Mouse (Mus musculus) CH12F3 (cell line): Measurements from ENCODE around the gene Sec24d.
"Not testable (repeated sequence)": the region's sequence is repeated elsewhere in the genome, so short reads cannot be mapped to it uniquely, and the experiment has no call there.

Source experiments
- in situ Hi-C: fragments of 300-500 bp; cut with MboI; formaldehyde crosslinking; loops from 2 replicates; pipeline ENCODE4 v1.14.3; 2020; ENCODE audit warnings: low sequenced_read_pairs

The Sec24d gene

DNA sequence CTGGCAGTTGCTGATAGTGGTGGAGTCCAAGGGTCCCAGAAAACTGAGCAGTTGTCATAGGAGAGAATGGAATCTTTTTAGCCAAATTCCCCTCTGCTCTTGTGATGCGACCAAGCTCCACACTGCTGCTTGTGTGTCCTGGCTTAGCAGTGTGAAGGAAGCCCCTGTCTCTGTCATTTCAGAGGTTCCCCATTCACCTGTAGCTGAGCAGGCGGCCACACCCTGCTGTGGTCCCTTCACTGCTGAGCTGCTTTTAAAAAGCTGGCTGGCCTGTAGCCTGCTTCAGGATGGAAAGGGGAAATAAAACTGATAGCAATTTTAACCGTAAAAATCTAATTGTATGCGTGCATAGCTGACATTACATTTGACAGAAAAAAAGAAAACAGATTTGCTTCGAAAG is 69.7 kb downstream of the Sec24d start:
- in situ Hi-C loops = no loop called here

DNA sequence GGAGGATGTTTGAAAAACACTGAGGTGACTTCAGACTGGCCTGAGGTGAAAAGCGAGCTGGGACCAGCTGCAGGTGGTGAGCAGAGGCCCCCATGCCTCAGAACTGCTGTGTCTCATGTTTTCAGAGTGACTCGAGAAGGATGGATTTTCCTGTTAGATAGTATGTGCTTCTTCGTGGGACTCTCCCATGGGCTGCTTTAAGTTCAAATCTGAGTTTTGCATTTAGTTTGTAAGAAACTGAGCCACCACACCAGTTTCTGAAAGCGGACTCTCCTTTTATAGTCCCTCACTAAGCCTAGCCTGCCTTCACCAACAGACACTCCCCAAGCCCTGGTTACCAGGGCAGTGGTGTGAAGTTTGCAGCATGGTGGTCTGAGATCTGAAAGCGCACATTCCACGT is 70.6 kb downstream of the Sec24d start:
- in situ Hi-C loops = no loop called here

DNA sequence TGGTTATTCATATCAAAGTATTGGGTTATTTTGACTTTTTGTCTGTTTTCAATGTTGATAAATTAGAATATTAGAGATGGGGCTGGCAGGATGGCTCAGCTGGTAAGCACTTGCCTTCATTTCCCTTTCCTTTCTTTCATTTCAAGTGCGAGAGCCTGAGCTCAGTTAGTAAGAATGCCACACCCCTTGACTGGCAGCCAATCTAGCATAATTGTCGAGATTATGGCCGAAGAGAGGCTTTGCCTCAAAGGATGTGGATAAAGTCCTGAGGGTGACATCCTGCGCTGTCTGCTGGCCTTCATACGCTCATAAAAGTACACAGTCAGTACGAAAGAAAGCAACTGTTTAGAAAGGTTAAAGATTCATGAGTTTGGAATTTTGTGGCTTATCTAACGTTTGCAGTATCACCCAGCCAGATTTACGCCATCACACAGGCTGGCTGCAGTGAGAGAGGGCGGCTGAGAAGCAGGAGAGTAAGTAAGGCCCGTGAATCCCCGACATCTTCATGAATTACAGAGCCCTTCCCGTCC is 71.5 kb downstream of the Sec24d start:
- in situ Hi-C loops = no loop called here

DNA sequence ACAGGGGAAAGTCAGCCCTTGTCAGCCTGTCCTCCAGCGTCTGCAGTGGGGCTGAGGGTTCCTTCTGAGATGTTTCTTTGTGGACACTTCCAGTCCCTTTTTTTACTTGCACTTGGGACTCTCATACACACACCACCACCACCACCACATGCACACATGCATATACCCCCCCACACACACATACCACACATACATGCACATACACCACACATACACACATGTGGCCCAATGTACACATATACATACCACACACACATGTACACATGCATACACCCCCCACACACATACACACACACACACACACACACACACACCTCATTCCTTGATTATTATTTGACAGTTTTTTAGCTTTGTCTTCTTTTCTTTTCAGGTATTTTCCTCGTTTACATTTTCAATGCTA is 73.8 kb downstream of the Sec24d start:
- in situ Hi-C loops = no loop called here

DNA sequence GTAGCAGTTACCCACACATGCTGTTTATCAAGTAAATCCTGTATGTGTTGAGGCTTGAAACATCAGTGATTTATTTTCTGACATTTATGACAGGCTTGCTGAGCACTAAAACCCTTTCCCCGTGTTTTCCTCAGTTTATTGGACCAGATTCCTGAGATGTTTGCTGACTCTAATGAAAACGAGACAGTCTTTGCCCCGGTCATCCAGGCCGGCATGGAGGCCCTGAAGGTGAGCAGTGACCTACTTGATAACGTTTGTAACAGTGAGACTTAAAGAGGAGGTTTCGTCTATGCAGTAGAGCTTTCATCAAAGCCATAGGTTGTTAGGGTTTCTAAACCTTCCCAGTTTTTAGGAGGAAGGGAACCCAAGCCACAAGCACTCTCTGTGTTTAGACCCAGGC is 76.4 kb downstream of the Sec24d start:
- in situ Hi-C loops = no loop called here

DNA sequence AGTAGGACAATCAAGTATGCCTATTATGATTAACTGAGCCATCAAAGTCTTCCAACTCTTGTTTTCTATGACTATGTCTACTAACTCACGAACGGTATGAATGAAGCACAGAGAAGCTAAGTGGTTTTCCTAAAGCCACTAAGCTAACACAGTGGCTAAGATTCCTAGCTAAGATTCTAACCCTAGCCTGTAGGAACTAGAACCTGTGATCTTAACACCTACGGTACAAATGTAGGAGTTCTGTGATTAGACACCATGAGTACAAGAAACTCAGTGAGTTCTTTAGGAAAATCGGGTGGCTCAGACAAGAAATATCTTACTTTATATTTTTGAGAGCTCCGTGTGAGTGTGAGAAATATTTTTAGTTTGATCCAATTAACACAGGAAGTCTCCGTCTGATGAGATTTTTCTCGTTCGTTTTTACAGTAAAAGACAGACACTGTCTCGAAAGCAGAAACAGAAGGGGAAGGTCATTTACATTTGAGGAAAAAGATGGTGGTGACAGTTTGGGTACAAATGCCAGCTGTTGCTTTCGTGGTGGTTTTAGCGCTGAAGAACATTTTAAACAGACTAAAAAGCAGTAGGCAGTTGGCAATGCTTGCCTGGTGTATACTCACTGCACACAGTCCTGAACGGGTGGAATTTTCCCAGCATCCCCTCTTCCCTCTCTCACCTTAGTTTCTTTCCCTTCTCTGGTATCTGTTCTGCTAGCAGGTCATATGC is 81.0 kb downstream of the Sec24d start:
- in situ Hi-C loops = no loop called here

DNA sequence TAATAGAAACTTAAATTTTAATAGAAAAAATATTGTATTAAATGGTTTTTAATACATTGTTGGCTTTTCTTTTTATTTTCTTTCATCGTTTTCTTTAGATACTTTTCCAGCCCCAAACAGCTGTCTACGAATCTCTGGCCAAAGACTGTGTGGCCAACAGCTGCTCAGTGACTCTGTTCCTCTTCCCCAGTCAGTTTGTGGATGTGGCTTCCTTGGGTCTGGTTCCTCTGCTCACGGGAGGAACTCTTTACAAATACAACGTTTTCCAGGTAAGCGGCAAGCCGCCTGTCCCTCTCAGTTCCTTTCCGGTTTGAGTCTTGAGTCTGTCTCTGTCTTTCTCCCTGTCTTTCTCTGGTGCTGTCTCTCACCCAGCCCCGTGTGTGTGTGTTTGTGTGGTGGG is 83.3 kb downstream of the Sec24d start:
- in situ Hi-C loops = no loop called here

DNA sequence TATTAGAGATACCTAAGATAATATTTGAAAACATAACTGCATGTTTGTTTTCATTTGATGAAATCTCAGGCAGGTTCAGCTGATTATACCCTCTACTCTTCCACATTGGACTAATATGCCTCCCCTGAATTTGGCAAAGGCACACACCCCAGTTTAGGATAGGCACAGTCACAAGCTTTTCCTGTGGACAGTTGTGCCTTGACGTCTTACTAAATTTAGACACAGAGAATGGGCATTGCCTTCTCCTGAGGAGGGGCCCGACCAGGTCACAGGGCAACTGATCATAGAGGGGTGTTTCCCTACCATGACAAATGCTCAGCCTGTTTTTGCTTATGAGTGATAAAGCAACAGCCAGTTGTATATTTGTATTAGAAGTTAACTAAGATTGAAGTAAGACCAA is 84.3 kb downstream of the Sec24d start:
- in situ Hi-C loops = no loop called here

DNA sequence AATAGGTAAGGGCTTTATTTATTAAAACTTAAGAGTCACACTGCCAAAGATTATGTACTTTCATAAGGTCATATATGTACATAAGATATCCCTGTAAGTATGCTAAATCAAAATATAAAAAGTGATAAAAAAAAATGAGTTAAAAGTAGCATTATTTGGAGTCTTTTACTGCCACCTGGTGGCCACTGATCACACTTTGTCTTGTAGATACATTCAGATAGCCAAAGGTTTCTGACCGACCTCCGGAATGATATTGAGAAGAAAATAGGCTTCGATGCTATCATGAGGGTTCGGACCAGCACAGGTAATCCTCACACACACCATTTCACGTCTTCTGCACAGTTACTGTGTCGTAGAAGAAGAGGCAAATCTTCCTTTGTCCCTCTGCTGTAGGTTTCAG is 85.9 kb downstream of the Sec24d start:
- in situ Hi-C loops = no loop called here

DNA sequence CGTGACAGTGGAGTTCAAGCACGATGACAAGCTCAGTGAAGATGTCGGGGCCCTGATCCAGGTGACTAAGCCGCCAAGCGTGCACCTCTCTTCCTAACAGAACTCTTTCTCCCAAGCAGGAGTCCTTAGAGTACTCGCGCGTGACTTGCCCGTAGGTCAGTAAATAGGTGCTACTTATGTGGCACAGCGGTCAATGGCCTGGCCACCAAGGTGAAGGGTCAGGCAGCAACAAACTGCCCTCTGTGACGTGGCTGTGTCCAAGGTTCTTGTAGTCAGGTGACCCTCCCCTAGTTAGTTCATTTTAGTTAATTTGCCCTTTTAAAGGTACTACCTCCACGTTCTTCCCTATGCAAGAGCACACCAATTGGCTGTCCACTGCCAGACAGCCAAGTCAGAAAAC is 86.4 kb downstream of the Sec24d start:
- in situ Hi-C loops = no loop called here

DNA sequence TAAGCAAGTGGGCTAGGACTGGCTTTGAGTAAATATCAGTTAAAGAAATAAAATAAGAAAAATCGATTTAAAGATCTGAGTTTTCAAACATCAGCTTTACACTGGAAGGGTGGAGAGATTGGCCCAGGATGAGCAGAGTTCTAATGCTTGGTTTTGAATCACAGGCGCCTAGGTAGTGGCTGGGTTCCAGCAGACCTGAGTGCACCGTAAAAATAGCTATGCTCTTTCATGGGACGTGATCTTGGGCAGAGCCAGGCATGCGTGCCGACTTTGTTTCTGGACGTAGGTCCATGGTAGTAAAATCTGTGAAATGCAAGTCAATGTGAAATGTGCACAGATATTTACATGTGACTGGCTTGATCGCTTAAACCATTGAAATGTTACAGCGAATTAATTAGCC is 87.1 kb downstream of the Sec24d start:
- in situ Hi-C loops = no loop called here

DNA sequence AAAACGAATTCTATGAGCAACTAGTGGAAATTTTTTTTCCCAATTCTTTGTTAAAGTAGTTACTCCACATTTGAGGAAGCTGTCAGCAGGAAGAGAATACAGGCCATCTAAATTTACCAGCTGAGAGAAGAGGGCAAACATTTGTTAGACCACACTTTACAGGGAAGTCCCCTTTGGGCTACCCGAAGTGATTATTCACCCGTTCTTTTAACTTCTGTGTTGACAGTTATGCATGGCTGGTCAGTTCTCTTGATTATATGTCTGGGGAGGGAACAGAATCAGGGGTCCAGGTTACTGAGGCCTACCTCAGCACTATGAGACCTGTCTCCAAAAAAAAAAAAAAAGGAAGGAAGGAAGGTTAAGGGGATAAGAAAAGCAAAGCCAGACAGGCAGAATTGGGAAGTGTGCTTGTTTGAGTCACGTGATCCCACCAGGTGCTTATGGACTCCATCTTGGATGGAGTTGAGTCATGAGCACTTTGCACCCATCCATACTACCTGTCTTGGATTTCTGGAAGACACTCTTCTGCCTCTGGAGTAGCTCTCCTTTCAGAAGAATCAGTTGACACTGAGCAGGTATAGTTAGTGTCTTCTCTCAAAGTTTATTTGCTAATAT is 89.2 kb downstream of the Sec24d start:
- in situ Hi-C loops = no loop called here

DNA sequence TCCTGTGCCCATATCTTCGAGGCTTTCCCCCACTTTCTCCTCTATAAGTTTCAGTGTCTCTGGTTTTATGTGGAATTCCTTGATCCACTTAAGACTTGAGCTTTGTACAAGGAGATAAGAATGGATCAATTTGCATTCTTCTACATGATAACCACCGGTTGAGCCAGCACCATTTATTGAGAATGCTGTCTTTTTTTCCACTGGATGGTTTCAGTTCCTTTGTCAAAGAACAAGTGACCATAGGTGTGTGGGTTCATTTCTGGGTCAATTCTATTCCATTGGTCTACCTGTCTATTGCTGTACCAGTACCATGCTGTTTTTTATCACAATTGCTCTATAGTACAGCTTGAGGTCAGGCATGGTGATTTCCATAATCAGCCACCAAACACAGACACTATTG is 99.6 kb downstream of the Sec24d start:
- in situ Hi-C loops = not testable (repeated sequence)

DNA sequence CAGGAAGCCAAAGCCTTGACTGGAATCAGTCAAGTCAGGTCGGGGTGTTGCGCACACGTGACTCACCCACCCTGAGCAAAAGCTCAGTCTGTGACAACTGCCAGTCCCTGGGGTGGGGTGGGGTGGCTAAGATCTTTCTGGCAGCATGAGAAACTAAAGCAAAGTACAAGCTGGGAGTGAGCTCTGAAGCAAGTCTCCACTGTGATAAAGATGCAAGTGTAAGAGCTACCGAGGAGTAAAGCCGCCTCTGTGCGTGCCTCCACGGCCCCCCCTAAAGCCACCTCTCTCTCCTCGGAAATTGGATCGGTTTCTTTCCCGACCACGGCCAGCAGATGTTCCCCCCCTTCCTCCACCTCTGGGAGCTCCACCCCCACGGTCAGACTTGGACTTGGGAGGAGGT is 101.9 kb downstream of the Sec24d start:
- in situ Hi-C loops = no loop called here

DNA sequence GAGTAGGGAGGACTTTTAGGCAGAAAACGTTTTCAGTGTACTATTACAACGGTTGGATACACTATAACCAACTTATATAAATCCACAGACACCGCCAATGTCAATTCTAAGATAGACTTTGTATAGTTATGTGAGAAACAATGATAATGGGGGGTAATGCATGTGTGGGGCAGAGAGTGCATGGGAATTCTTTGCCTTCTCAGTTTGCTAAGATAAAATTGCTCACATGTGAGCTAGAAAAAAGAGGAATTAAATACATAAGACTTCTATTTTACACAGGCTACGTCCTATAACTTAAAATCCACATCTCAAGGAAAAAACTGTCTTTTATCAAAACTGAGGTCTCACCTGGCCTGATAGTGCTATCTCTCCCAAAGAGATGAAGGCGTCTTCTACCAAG is 103.7 kb downstream of the Sec24d start:
- in situ Hi-C loops = no loop called here

DNA sequence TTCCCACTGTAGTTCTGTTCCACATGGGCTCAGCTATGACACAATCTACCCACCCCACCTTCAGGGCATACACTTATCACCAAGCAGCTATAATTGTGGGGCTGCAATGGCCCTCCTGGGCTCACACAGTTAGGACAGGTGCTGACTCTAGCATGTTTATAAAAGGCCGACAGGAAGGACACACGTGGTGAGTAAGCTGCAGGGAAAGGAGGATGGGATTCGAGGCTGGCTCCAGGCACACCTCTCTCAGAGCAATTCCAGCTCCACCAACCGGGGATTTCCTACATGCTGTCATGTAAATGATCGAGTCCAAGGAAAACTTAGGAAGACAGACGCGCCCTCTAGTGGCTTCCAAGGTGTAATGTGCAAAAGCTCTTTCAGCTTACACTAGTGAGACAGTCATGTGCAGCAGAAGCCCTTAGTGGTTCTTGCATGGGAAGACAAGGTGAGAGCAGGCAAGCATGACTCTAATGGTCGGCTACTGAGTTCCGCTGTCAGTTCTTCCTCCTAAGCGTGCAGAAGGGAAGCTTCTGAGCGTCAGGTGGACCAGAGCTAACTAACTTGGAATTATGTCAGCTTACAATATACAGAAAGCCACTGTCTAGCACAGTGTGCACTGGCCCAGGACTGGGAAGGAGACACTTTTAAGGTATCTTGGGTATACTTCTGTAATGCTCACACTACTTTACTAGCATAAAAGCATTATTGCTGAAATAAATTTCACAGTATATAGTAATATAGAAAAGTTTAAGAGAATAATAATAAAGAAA is 104.7 kb downstream of the Sec24d start:
- in situ Hi-C loops = no loop called here

DNA sequence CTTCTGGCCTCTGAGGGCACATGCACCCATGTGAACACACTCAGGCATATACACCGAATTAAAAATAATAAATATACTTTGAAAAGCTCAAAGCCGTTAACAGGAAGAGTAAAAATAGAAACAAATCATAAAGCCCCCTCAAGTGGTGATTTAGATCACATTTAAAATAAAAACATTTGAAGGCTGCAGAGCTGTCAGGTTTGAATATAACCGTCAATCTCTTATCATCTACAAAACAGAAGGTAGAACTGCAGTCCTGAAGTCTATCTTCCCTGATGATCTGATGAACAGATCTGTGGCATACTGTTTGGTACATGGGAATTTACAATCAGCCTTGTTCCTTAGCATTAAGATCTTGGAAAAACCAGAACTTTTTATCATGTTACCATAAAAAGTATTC is 109.3 kb downstream of the Sec24d start:
- in situ Hi-C loops = no loop called here

DNA sequence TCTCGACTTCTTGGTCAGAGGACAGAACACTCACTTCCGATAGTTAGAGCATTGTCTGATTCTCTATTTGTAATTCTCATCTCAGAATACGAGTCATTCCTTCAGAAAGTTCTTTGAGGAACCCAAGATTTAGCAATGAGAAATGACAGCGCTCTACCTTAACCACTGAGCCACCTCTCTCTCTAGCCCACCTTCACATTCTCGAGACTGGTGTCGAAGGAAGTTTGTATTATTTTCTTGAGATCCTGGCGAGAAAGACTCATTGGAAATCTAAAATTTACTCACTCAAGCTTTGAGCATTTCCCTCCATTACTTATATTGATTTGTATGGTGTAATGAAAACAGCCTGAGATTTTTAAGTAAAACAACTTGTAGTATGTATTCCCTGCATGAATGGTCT is 117.2 kb downstream of the Sec24d start:
- in situ Hi-C loops = no loop called here

DNA sequence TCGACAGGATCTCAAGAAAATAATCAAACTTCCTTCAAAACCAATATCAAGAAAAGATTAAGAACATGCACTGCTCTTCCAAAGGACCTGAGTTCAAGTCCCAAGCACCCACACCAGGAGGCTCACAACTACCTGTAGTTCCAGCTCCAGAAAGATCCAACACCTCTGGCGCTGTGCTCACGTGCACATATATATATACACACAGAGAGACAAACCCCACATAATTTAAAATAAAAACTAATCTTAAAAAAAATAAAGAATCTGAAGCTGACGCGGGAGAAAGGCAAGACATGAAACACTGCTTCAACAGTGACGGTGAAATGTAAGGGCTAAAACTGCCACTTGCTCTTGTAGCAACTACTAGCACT is 117.8 kb downstream of the Sec24d start:
- in situ Hi-C loops = no loop called here

DNA sequence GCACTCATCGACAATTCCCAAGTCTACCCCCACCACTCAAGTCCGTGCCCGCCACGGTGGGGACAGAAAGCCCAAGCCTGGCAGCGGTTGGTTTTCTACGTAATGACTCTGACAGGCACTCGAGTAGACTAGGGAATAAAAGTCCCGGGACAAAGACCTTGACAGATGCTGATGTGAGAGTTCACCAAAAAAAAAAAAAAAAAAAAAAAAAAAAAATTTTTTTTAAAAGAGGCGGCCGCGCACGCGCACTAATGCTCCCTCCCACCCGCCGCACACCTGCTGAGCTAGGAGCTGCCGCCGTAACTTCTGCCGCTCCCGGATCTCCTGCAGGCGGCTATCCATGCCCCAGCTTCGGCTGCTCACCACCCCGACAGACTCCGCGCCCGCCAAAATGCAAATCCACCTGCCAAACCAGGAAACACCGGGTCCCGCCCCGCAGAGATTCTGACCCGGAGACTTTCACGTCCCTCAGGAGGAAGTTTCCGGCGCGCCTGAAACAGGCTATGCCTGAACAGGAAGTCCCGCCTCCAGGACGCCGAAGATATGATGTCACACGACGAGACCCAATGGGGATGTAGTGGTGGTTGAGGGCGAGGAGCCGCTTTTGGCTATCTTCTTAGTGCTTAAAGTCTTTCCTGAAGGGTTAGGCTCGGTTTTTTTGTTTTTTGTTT is 118.4 kb downstream of the Sec24d start, which contains the start of gene Mettl14:
Gene Mettl14 (minus strand): TSS at position 623 of the 671 bp plus-strand sequence.
- in situ Hi-C loops = no loop called here

DNA sequence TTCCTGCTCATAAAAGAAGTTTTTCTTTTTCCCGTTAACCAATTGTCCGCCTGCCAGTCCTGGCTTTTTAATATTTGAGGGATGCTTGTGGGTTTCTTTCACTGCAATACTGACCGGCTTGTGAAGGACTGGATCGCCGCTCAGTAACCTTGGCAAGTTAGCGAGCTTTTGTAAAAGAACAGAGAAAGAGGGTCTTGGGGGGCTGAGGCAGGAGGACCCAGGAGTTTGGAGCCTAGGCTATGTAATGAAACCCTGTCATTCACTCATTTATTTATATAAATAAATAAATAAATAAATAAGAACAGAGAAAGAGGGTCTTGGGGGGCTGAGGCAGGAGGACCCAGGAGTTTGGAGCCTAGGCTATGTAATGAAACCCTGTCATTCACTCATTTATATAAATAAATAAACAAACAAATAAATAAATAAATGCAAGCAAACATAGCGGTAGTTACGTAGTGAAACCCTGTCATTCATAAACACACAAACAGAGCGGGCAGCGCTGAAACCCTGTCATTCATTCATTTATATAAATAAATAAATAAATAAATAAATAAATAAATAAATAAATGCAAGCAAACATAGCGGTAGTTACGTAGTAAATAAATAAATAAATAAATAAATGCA is 119.0 kb downstream of the Sec24d start:
- in situ Hi-C loops = not testable (repeated sequence)
